Mouse (Mus musculus): ENCODE measurements around the gene Morc4.

- TF ChIP-seq CTCF (IDR thresholded peaks at IDR 0.05; ENCODE audit: extremely low read depth, insufficient read length, insufficient replicate concordance, low read depth, low read length) (no peak), POLR2A (IDR thresholded peaks at IDR 0.05; ENCODE audit: low read depth, low read length) (no peak)
Measured at GRCm38 (mm10) chrX:139779401-139779800, 92.1 kb downstream of the Morc4 start.
